Comparison of ENCODE assay signal across 8 mouse cellular contexts in genomic region chr12:31634343-31635239, GRCm38 (mm10). TPM values are rescaled to one million over a fixed set of nuclear protein-coding genes. Genes with fewer than 3 reads are reported as not detected.
DNase-seq lines count a peak whose midpoint lies in the region; ATAC-seq and TF ChIP-seq lines count a peak whose summit lies in the region.

TSS of gene Bcap29 (minus strand) at chr12:31634658.

- TF ChIP-seq CTCF in kidney, postnatal 0 days (IDR thresholded peaks at IDR 0.05; ENCODE audit: low read depth), result no peak
- TF ChIP-seq CTCF in stomach, postnatal 0 days (IDR thresholded peaks at IDR 0.05; ENCODE audit: low read depth), result no peak

- no peak for TF ChIP-seq EP300 in stomach, postnatal 0 days (optimal IDR thresholded peaks at IDR 0.05)

- H3K27ac ChIP-seq in heart, embryonic 12.5 days (ENCODE audit: poor library complexity, severe bottlenecking), result peak within 1 kb of the TSS; percentile 46; the same call in 1 of the 2 replicates
- H3K27ac ChIP-seq in kidney, postnatal 0 days, result peak within 1 kb of the TSS; percentile 65; the same call in 1 of the 2 replicates
- peak within 1 kb of the TSS; percentile 67; the same call in 1 of the 2 replicates for H3K27ac ChIP-seq in liver, embryonic 15.5 days (replicated peaks)
- no peak within 1 kb of the TSS for H3K27ac ChIP-seq in neural tube, embryonic 12.5 days
- H3K27ac ChIP-seq in stomach, postnatal 0 days (replicated peaks), result peak within 1 kb of the TSS; percentile 81

- WGBS in heart, embryonic 12.5 days, result 2% methylated on average over 69 of the region's 73 CpGs
- WGBS in kidney, postnatal 0 days, result 1% methylated on average over 59 of the region's 73 CpGs
- WGBS in liver, embryonic 15.5 days (ENCODE audit: insufficient replicate concordance), result 1% methylated on average over 73 of the region's 73 CpGs
- WGBS in neural tube, embryonic 12.5 days, result 2% methylated on average over 73 of the region's 73 CpGs
- 3% methylated on average over 57 of the region's 73 CpGs for WGBS in stomach, postnatal 0 days

- peak; percentile 92 for ATAC-seq in heart, embryonic 12.5 days (ENCODE audit: insufficient number of reproducible peaks, low FRiP score)
- ATAC-seq in kidney, postnatal 0 days (replicated peaks; ENCODE audit: low FRiP score, low read depth), result peak; percentile 91
- ATAC-seq in liver, embryonic 15.5 days (ENCODE audit: insufficient read depth), result peak; percentile 92
- peak; percentile 93 for ATAC-seq in neural tube, embryonic 12.5 days (ENCODE audit: low FRiP score, low read depth)
- peak; percentile 95 for ATAC-seq in stomach, postnatal 0 days (ENCODE audit: low FRiP score, low TSS enrichment)

- H3K4me2 ChIP-seq in heart, embryonic 12.5 days, result peak within 1 kb of the TSS; percentile 76
- H3K4me2 ChIP-seq in kidney, postnatal 0 days (ENCODE audit: low read length), result peak within 1 kb of the TSS; percentile 79
- H3K4me2 ChIP-seq in liver, embryonic 15.5 days, result peak within 1 kb of the TSS; percentile 95
- H3K4me2 ChIP-seq in neural tube, embryonic 12.5 days (replicated peaks), result peak within 1 kb of the TSS; percentile 72
- peak within 1 kb of the TSS; percentile 83 for H3K4me2 ChIP-seq in stomach, postnatal 0 days (replicated peaks; ENCODE audit: low read depth)

- H3K9me3 ChIP-seq in erythroblast, embryonic 14.5 days (ENCODE audit: control insufficient read depth, low read length), result no peaks in the 10 kb centered on the region
- H3K9me3 ChIP-seq in heart, embryonic 12.5 days (replicated peaks), result no peaks in the 10 kb centered on the region
- H3K9me3 ChIP-seq in kidney, postnatal 0 days (replicated peaks; ENCODE audit: low read length), result no peaks in the 10 kb centered on the region
- H3K9me3 ChIP-seq in liver, embryonic 15.5 days (replicated peaks), result no peaks in the 10 kb centered on the region
- no peaks in the 10 kb centered on the region for H3K9me3 ChIP-seq in neural tube, embryonic 12.5 days
- H3K9me3 ChIP-seq in stomach, postnatal 0 days (ENCODE audit: control insufficient read depth, low read length), result no peaks in the 10 kb centered on the region

- peaks cover 9% of the 10 kb centered on the region for H3K36me3 ChIP-seq in erythroblast, embryonic 14.5 days (ENCODE audit: control insufficient read depth)
- peaks cover 4% of the 10 kb centered on the region; the same call in 1 of the 2 replicates for H3K36me3 ChIP-seq in heart, embryonic 12.5 days
- H3K36me3 ChIP-seq in kidney, postnatal 0 days (ENCODE audit: insufficient read depth, low read length), result 0 out of 2 replicates have a peak, but pooled peaks cover 4% of the 10 kb centered on the region
- no peaks in the 10 kb centered on the region for H3K36me3 ChIP-seq in liver, embryonic 15.5 days (replicated peaks)
- H3K36me3 ChIP-seq in neural tube, embryonic 12.5 days, result no peaks in the 10 kb centered on the region
- no peaks in the 10 kb centered on the region for H3K36me3 ChIP-seq in stomach, postnatal 0 days (ENCODE audit: control insufficient read depth, insufficient read depth, low read length)

- peaks cover 23% of the 10 kb centered on the region for H3K4me1 ChIP-seq in erythroblast, embryonic 14.5 days (ENCODE audit: control insufficient read depth)
- H3K4me1 ChIP-seq in heart, embryonic 12.5 days (replicated peaks), result peaks cover 5% of the 10 kb centered on the region; the same call in 1 of the 2 replicates
- no peaks in the 10 kb centered on the region; the same call in 1 of the 2 replicates for H3K4me1 ChIP-seq in kidney, postnatal 0 days (replicated peaks; ENCODE audit: insufficient read depth, low read length)
- peaks cover 21% of the 10 kb centered on the region for H3K4me1 ChIP-seq in liver, embryonic 15.5 days (replicated peaks)
- 0 out of 2 replicates have a peak, but pooled peaks cover 7% of the 10 kb centered on the region for H3K4me1 ChIP-seq in neural tube, embryonic 12.5 days
- H3K4me1 ChIP-seq in stomach, postnatal 0 days (replicated peaks; ENCODE audit: control insufficient read depth, insufficient read depth), result no peaks in the 10 kb centered on the region

- no peaks in the 10 kb centered on the region for H3K27me3 ChIP-seq in erythroblast, embryonic 14.5 days (ENCODE audit: control insufficient read depth)
- H3K27me3 ChIP-seq in heart, embryonic 12.5 days (replicated peaks), result no peaks in the 10 kb centered on the region
- H3K27me3 ChIP-seq in kidney, postnatal 0 days (ENCODE audit: insufficient read depth, low read length), result no peaks in the 10 kb centered on the region
- no peaks in the 10 kb centered on the region for H3K27me3 ChIP-seq in liver, embryonic 15.5 days
- no peaks in the 10 kb centered on the region for H3K27me3 ChIP-seq in neural tube, embryonic 12.5 days (replicated peaks)
- H3K27me3 ChIP-seq in stomach, postnatal 0 days (ENCODE audit: control insufficient read depth, insufficient read depth, low read length), result no peaks in the 10 kb centered on the region

- peak within 1 kb of the TSS; percentile 79 for H3K4me3 ChIP-seq in erythroblast, embryonic 14.5 days (replicated peaks)
- H3K4me3 ChIP-seq in heart, embryonic 12.5 days, result peak within 1 kb of the TSS; percentile 55
- peak within 1 kb of the TSS; percentile 59 for H3K4me3 ChIP-seq in kidney, postnatal 0 days (replicated peaks; ENCODE audit: low read depth, low read length)
- H3K4me3 ChIP-seq in liver, embryonic 15.5 days (replicated peaks), result peak within 1 kb of the TSS; percentile 71
- peak within 1 kb of the TSS; percentile 56 for H3K4me3 ChIP-seq in neural tube, embryonic 12.5 days
- H3K4me3 ChIP-seq in stomach, postnatal 0 days (ENCODE audit: low read depth, low read length), result peak within 1 kb of the TSS; percentile 56

- DNase-seq in CD4-positive, CD25-positive, alpha-beta regulatory T cell, adult 2 months (ENCODE audit: low read depth, low spot score), result peak; percentile 90
- peak; percentile 82 for DNase-seq in brain, adult 2 months (ENCODE audit: low read depth, low spot score)
- DNase-seq in kidney, postnatal 0 days (ENCODE audit: low spot score), result peak; percentile 76
- peak; percentile 87 for DNase-seq in stomach, postnatal 0 days (ENCODE audit: low spot score)

- H3K9ac ChIP-seq in heart, embryonic 12.5 days, result peak within 1 kb of the TSS; percentile 77
- H3K9ac ChIP-seq in kidney, postnatal 0 days (ENCODE audit: low read depth, low read length), result peak within 1 kb of the TSS; percentile 79
- peak within 1 kb of the TSS; percentile 79 for H3K9ac ChIP-seq in liver, embryonic 15.5 days
- peak within 1 kb of the TSS; percentile 78 for H3K9ac ChIP-seq in neural tube, embryonic 12.5 days
- peak within 1 kb of the TSS; percentile 84 for H3K9ac ChIP-seq in stomach, postnatal 0 days (ENCODE audit: low read length)

RNA-seq across cellular contexts. Expression of gene Bcap29, which starts in this region (rescaled TPM):
- polyA plus RNA-seq in erythroblast, embryonic 14.5 days (2012), result 0.14 and 0.32 TPM in 2 replicates
- 52.7 and 52.8 TPM in 2 replicates for polyA plus RNA-seq in heart, embryonic 12.5 days (2016; fragmentation: Nextera tagmentation; extraction: Ambion mirVana)
- polyA plus RNA-seq in kidney, postnatal 0 days (2015; fragmentation: Nextera tagmentation; extraction: Ambion mirVana), result 35.3 TPM in 2 replicates
- polyA plus RNA-seq in liver, embryonic 15.5 days (2015; fragmentation: Nextera tagmentation; extraction: Ambion mirVana), result 17.8 and 21.9 TPM in 2 replicates
- 28.1 and 29.4 TPM in 2 replicates for polyA plus RNA-seq in neural tube, embryonic 12.5 days (2016; fragmentation: Nextera tagmentation; extraction: Ambion mirVana)
- polyA plus RNA-seq in stomach, postnatal 0 days (2015; fragmentation: Nextera tagmentation; extraction: Ambion mirVana), result 40.1 and 40.4 TPM in 2 replicates

Comparison
In these comparisons a context has a peak if more than half of its experiments do, and no peak if none do; other contexts are left out.
1. RNA of gene Bcap29 (polyA plus RNA-seq): 52.7 to 52.8 TPM in heart, embryonic 12.5 days, 40.1 to 40.4 TPM in stomach, postnatal 0 days, 35.3 TPM in kidney, postnatal 0 days, 28.1 to 29.4 TPM in neural tube, embryonic 12.5 days and 17.8 to 21.9 TPM in liver, embryonic 15.5 days; 0.14 to 0.32 TPM in erythroblast, embryonic 14.5 days; every median in the first group is over 10 times any median in the second.
2. Peak in every context shown above with its lines, with median percentiles within 50 percentile points of each other: DNase-seq, H3K4me3 ChIP-seq, ATAC-seq, H3K4me2 ChIP-seq and H3K9ac ChIP-seq.